Mouse (Mus musculus) intestine, embryonic 15.5 days (tissue): ENCODE measurements around the gene Gsap. TPM values are rescaled to one million over a fixed set of nuclear protein-coding genes. Genes with fewer than 3 reads are reported as not detected.
A peak's percentile ranks its signal among the peaks of the same experiment; 100 is the strongest.
"Not testable (repeated sequence)": the region's sequence is repeated elsewhere in the genome, so short reads cannot be mapped to it uniquely, and the experiment has no call there.

Experiments
- ATAC-seq: fragments of 200-750 bp; cut with Nextera tagmentation; 2 replicates; pipeline ENCODE4 v1.8.0; 2017; ENCODE audit warnings: moderate TSS enrichment, moderate library complexity
- H3K27ac ChIP-seq: fragments of 300-500 bp; sonication (generic); 2 replicates; pipeline ENCODE4 v1.5.1; 2015; ENCODE audit warnings: mild to moderate bottlenecking, inconsistent platforms
- H3K27me3 ChIP-seq: fragments of 300-500 bp; sonication (generic); replicated peaks from 2 replicates; pipeline ENCODE4 v1.6.1; 2015; ENCODE audit warnings: inconsistent platforms
- H3K36me3 ChIP-seq: fragments of 300-500 bp; sonication (generic); 2 replicates; pipeline ENCODE4 v1.6.1; 2015; ENCODE audit warnings: inconsistent platforms
- H3K4me1 ChIP-seq: fragments of 300-500 bp; sonication (generic); replicated peaks from 2 replicates; pipeline ENCODE4 v1.6.1; 2015; ENCODE audit warnings: inconsistent platforms
- H3K4me2 ChIP-seq: fragments of 300-500 bp; sonication (generic); replicated peaks from 2 replicates; pipeline ENCODE4 v1.6.1; 2015; ENCODE audit warnings: mild to moderate bottlenecking, inconsistent platforms
- H3K4me3 ChIP-seq: fragments of 300-500 bp; sonication (generic); replicated peaks from 2 replicates; pipeline ENCODE4 v1.5.1; 2015; ENCODE audit warnings: inconsistent platforms
- H3K9ac ChIP-seq: fragments of 300-500 bp; sonication (generic); 2 replicates; pipeline ENCODE4 v1.6.1; 2015; ENCODE audit warnings: inconsistent platforms
- H3K9me3 ChIP-seq: fragments of 300-500 bp; sonication (generic); 2 replicates; pipeline ENCODE4 v1.6.1; 2016; ENCODE audit warnings: inconsistent platforms
- WGBS: fragments of 180-500 bp; shearing (Covaris S2); methylation state at CpG from one replicate; pipeline ENCODE4 v1.1.7; 2015; 5-methylcytosine and 5-hydroxymethylcytosine counted together
- polyA plus RNA-seq: library from polyadenylated mRNA; unstranded; fragments of >200 nt; fragmentation: Nextera tagmentation; extraction: Ambion mirVana; gene quantifications from 2 replicates; pipeline ENCODE4 v1.2.1, GENCODE M21; 2015

Gene Gsap
- polyA plus RNA-seq = 1.7 and 1.9 TPM in 2 replicates

GRCm38 (mm10) chr5:21185764-21186685, at the start of gene Gsap:
Gene Gsap, plus strand, starts transcription at chr5:21186255.
- H3K27me3 ChIP-seq = no peaks in the 10 kb centered on the region
- peak within 1 kb of the TSS; percentile 90 for H3K4me2 ChIP-seq
- peak; percentile 96 for ATAC-seq
- H3K27ac ChIP-seq = no peak within 1 kb of the TSS
- 0 out of 2 replicates have a peak, but pooled peaks cover 2% of the 10 kb centered on the region for H3K4me1 ChIP-seq
- WGBS = 7% methylated on average over 43 of the region's 43 CpGs
- H3K36me3 ChIP-seq = no peaks in the 10 kb centered on the region
- H3K4me3 ChIP-seq = peak within 1 kb of the TSS; percentile 48
- H3K9ac ChIP-seq = peak within 1 kb of the TSS; percentile 31
- no peaks in the 10 kb centered on the region for H3K9me3 ChIP-seq

GRCm38 (mm10) chr5:21136575-21136974, 49.5 kb upstream of the Gsap start:
- no peak overlapping the region for H3K27ac ChIP-seq
- H3K4me2 ChIP-seq = no peak overlapping the region
- no peak overlapping the region for H3K9ac ChIP-seq
- H3K27me3 ChIP-seq = no peaks in the 10 kb centered on the region
- H3K4me1 ChIP-seq = no peaks in the 10 kb centered on the region
- WGBS = 70% methylated on average over 5 of the region's 5 CpGs
- no peaks in the 10 kb centered on the region for H3K36me3 ChIP-seq
- no peaks in the 10 kb centered on the region for H3K9me3 ChIP-seq
- no peak overlapping the region for H3K4me3 ChIP-seq
- no peak for ATAC-seq

GRCm38 (mm10) chr5:21139505-21139904, 46.5 kb upstream of the Gsap start:
- no peak overlapping the region for H3K27ac ChIP-seq
- peaks cover 2% of the 10 kb centered on the region; the same call in 1 of the 2 replicates for H3K4me1 ChIP-seq
- no peaks in the 10 kb centered on the region for H3K27me3 ChIP-seq
- H3K4me3 ChIP-seq = no peak overlapping the region
- peak; percentile 17; the same call in 1 of the 2 replicates for ATAC-seq
- H3K4me2 ChIP-seq = no peak overlapping the region
- WGBS = 60% methylated on average over 9 of the region's 9 CpGs
- no peaks in the 10 kb centered on the region for H3K36me3 ChIP-seq
- no peaks in the 10 kb centered on the region for H3K9me3 ChIP-seq
- no peak overlapping the region for H3K9ac ChIP-seq

- H3K27ac ChIP-seq, H3K27me3 ChIP-seq, H3K9ac ChIP-seq, H3K4me3 ChIP-seq, H3K9me3 ChIP-seq, H3K4me2 ChIP-seq, H3K36me3 ChIP-seq, ATAC-seq, H3K4me1 ChIP-seq: not testable (repeated sequence)
- WGBS = 66% methylated on average over 7 of the region's 7 CpGs
These were observed 44.9 kb upstream of the Gsap start for GRCm38 (mm10) chr5:21141133-21141551.

GRCm38 (mm10) chr5:21141626-21142025, 44.4 kb upstream of the Gsap start:
- Histone ChIP-seq H3K27ac (no peak overlapping the region), H3K36me3 (no peaks in the 10 kb centered on the region), H3K27me3 (no peaks in the 10 kb centered on the region), H3K4me3 (no peak overlapping the region), H3K4me2 (no peak overlapping the region), H3K4me1 (peaks cover 6% of the 10 kb centered on the region; the same call in 1 of the 2 replicates), H3K9me3 (no peaks in the 10 kb centered on the region), H3K9ac (no peak overlapping the region)
- WGBS = 34% methylated on average over 5 of the region's 5 CpGs
- ATAC-seq = no peak

- WGBS = 92% methylated on average over 7 of the region's 7 CpGs
- ATAC-seq = no peak
- H3K9me3 ChIP-seq = no peaks in the 10 kb centered on the region
- H3K4me3 ChIP-seq = no peak overlapping the region
- H3K27ac ChIP-seq = no peak overlapping the region
- no peak overlapping the region for H3K9ac ChIP-seq
- H3K4me2 ChIP-seq = no peak overlapping the region
- no peaks in the 10 kb centered on the region for H3K36me3 ChIP-seq
- H3K4me1 ChIP-seq = peaks cover 6% of the 10 kb centered on the region; the same call in 1 of the 2 replicates
- no peaks in the 10 kb centered on the region for H3K27me3 ChIP-seq
These were observed 43.0 kb upstream of the Gsap start for GRCm38 (mm10) chr5:21143032-21143431.

GRCm38 (mm10) chr5:21144506-21145169, 41.4 kb upstream of the Gsap start:
- H3K4me3 ChIP-seq = no peak overlapping the region
- WGBS = 11% methylated on average over 8 of the region's 8 CpGs
- no peaks in the 10 kb centered on the region for H3K27me3 ChIP-seq
- no peak overlapping the region for H3K9ac ChIP-seq
- no peaks in the 10 kb centered on the region for H3K9me3 ChIP-seq
- H3K4me2 ChIP-seq = no peak overlapping the region
- no peaks in the 10 kb centered on the region for H3K36me3 ChIP-seq
- H3K4me1 ChIP-seq = peaks cover 6% of the 10 kb centered on the region; the same call in 1 of the 2 replicates
- ATAC-seq = peak; percentile 86
- H3K27ac ChIP-seq = no peak overlapping the region

- no peak overlapping the region for H3K9ac ChIP-seq
- H3K4me1 ChIP-seq = peaks cover 6% of the 10 kb centered on the region; the same call in 1 of the 2 replicates
- no peak overlapping the region for H3K4me2 ChIP-seq
- H3K4me3 ChIP-seq = no peak overlapping the region
- H3K27ac ChIP-seq = no peak overlapping the region
- WGBS = 82% methylated on average over 3 of the region's 3 CpGs
- H3K9me3 ChIP-seq = no peaks in the 10 kb centered on the region
- H3K27me3 ChIP-seq = no peaks in the 10 kb centered on the region
- no peaks in the 10 kb centered on the region for H3K36me3 ChIP-seq
- ATAC-seq = no peak
These were observed 37.7 kb upstream of the Gsap start for GRCm38 (mm10) chr5:21148358-21148757.

- no peaks in the 10 kb centered on the region for H3K4me1 ChIP-seq
- H3K4me3 ChIP-seq = no peak overlapping the region
- no peaks in the 10 kb centered on the region for H3K9me3 ChIP-seq
- no peak overlapping the region for H3K4me2 ChIP-seq
- WGBS = 79% methylated on average over 1 of the region's 1 CpGs
- no peak overlapping the region for H3K27ac ChIP-seq
- H3K36me3 ChIP-seq = no peaks in the 10 kb centered on the region
- H3K9ac ChIP-seq = no peak overlapping the region
- H3K27me3 ChIP-seq = no peaks in the 10 kb centered on the region
- no peak for ATAC-seq
These were observed 32.4 kb upstream of the Gsap start for GRCm38 (mm10) chr5:21153672-21154071.

GRCm38 (mm10) chr5:21156770-21157169, 29.3 kb upstream of the Gsap start:
- Histone ChIP-seq H3K4me2 (no peak overlapping the region), H3K27me3 (no peaks in the 10 kb centered on the region), H3K36me3 (no peaks in the 10 kb centered on the region), H3K9ac (no peak overlapping the region), H3K27ac (no peak overlapping the region), H3K4me3 (no peak overlapping the region), H3K4me1 (no peaks in the 10 kb centered on the region), H3K9me3 (no peaks in the 10 kb centered on the region)
- no peak for ATAC-seq
- WGBS = 77% methylated on average over 3 of the region's 3 CpGs

GRCm38 (mm10) chr5:21159536-21159935, 26.5 kb upstream of the Gsap start:
- H3K27me3 ChIP-seq = no peaks in the 10 kb centered on the region
- ATAC-seq = no peak
- no peak overlapping the region for H3K27ac ChIP-seq
- 81% methylated on average over 3 of the region's 3 CpGs for WGBS
- H3K9me3 ChIP-seq = no peaks in the 10 kb centered on the region
- H3K9ac ChIP-seq = no peak overlapping the region
- no peak overlapping the region for H3K4me3 ChIP-seq
- no peaks in the 10 kb centered on the region for H3K36me3 ChIP-seq
- H3K4me1 ChIP-seq = no peaks in the 10 kb centered on the region
- no peak overlapping the region for H3K4me2 ChIP-seq

- H3K36me3 ChIP-seq = no peaks in the 10 kb centered on the region
- no peak overlapping the region for H3K9ac ChIP-seq
- H3K9me3 ChIP-seq = no peaks in the 10 kb centered on the region
- no peaks in the 10 kb centered on the region for H3K27me3 ChIP-seq
- no peaks in the 10 kb centered on the region for H3K4me1 ChIP-seq
- H3K27ac ChIP-seq = no peak overlapping the region
- no peak overlapping the region for H3K4me3 ChIP-seq
- no peak for ATAC-seq
- H3K4me2 ChIP-seq = no peak overlapping the region
- 61% methylated on average over 1 of the region's 1 CpGs for WGBS
These were observed 25.3 kb upstream of the Gsap start for GRCm38 (mm10) chr5:21160781-21161180.
